Mouse (Mus musculus): ENCODE data around the gene Nutm1.
"Not testable (repeated sequence)": the region's sequence is repeated elsewhere in the genome, so short reads cannot be mapped to it uniquely, and the experiment has no call there.

Nutm1 gene

GRCm38 (mm10) chr2:112259241-112259962 lies at the start of gene Nutm1:
Gene Nutm1 (minus strand): TSS chr2:112259291.
- peak in 1 of 2 experiments; percentile 34 for DNase-seq (ENCODE audit: low spot score in 2 of 2)

GRCm38 (mm10) chr2:112308671-112309070 lies 49.6 kb upstream of the Nutm1 start:
- DNase-seq (ENCODE audit: low spot score in 2 of 2) = no peak

DNA sequence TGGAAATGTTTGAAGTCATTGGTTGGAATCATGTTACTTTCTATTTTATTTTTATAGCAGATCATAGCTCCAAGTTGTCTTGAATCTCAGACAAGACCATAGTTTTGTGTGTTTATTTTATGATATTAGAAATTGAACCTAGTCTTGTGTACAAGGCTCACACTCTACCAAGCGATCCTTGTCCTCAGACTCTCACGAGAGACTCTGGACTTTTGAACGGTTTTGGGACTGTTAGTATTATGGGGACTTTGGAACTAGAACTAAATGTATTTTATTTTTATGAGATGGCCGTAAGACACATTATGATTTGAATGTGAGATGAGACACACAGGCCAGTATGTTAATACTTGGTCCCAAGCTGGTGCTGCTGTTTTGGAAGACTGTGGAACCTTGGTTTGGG lies 39.1 kb upstream of the Nutm1 start:
- no peak for DNase-seq (ENCODE audit: low spot score in 2 of 2)

- no peak for DNase-seq (ENCODE audit: low spot score in 2 of 2)
Observed at GRCm38 (mm10) chr2:112296211-112296610, 37.1 kb upstream of the Nutm1 start.

- DNase-seq (ENCODE audit: low spot score in 2 of 2) = no peak
Observed at GRCm38 (mm10) chr2:112292823-112293222, 33.7 kb upstream of the Nutm1 start.

DNA sequence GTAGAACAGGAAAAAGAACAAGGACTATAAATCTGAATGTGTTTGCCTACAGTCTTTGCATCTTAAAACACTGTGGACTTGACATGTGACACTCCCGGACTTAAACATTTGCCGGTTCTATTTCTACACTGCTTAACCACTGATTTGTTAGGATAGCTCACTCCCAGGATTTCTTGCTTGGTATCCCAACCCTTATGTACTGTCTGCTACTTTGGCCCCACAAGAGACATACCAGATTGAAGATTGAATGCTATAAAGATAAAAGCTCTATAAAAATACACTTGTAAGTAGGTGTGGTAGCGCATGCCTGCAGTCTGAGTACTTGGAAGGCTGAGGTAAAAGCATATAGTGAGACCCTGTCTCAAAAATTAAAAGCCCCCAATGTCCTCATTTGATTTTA lies 30.4 kb upstream of the Nutm1 start:
- no peak for DNase-seq (ENCODE audit: low spot score in 2 of 2)

GRCm38 (mm10) chr2:112287059-112287458 lies 28.0 kb upstream of the Nutm1 start:
- no peak for DNase-seq (ENCODE audit: low spot score in 2 of 2)

- not testable (repeated sequence) for DNase-seq (ENCODE audit: low spot score in 2 of 2)
Observed at GRCm38 (mm10) chr2:112286062-112286461, 27.0 kb upstream of the Nutm1 start.

GRCm38 (mm10) chr2:112285031-112285390 lies 25.9 kb upstream of the Nutm1 start:
- DNase-seq (ENCODE audit: low spot score in 2 of 2) = no peak

- DNase-seq (ENCODE audit: low spot score in 2 of 2) = no peak
Observed at GRCm38 (mm10) chr2:112284363-112285030, 25.4 kb upstream of the Nutm1 start.

DNA sequence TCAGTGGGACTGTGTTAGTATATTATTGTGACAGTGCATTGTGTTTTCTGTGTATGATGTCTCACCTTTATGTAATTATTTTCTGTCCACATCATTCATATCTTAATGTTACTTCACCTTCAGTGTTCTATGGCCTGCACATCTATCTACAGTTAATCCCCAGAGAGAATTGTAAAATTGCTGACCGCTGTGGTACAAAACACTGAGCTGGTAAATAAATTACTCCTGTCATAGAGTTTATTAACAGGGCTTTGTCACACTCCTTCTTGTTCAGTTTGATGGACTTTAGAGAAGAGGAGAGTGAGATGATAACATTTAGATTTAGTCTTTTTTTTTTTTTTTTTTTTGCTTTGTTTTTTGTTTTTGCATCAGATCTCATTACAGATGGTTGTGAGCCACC lies 23.8 kb upstream of the Nutm1 start:
- no peak for DNase-seq (ENCODE audit: low spot score in 2 of 2)

DNA sequence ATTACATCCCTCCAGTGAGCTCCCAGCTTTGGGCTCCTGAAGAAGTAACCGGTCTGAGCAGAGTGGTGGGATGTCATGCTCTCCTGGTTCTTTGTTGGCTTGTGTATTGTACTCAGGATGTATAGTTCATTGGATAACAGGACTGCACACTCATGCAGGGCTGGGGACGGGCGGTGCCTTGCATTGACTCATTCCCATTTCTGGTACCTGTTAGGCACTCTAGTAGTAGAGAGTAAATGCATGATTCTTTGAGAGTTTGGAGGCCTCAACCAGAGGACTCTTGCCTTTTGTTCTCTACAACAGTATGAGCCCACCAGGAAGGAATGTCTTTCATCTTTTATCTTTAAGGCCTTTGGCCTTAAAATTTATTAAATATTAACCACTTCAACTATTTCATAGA lies 17.8 kb upstream of the Nutm1 start:
- no peak for DNase-seq (ENCODE audit: low spot score in 2 of 2)

DNA sequence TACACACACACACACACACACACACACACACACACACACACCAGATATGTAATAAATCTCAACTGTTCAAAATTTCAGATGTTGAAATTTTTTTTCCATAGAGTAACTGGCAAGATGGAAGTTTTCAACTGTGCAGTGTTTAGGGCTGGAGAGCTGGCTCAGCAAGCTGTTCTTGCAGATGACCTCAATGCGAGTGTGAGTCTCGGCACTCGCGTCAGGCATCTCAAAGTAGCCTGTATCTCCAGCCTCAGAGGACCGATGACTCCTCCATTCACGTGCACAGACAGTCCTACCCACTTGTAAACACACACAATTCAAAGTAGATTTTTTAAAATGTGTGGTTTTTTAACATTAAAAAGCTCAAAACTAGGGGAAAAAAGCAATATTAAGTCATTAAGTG lies 14.4 kb upstream of the Nutm1 start:
- no peak for DNase-seq (ENCODE audit: low spot score in 2 of 2)

GRCm38 (mm10) chr2:112272909-112273308 lies 13.8 kb upstream of the Nutm1 start:
- DNase-seq (ENCODE audit: low spot score in 2 of 2) = no peak

DNA sequence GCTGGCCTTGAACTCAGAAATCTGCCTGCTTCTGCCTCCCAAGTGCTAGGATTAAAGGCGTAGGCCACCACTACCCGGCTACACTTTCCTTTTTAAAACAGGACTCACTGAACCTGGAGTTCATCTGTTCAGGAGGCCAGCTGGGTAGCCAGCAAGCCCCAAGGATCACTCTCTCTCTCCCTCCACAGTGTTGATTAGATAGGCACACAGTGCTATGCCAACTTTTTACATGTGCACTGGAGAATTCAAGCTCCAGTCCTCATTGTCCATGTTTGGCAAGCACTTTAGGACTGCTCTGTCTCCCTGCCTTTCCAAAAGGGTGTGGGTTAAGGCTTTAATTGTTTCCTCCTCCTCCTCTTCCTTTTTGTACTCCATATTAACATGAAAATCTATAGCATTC lies 10.9 kb upstream of the Nutm1 start:
- DNase-seq (ENCODE audit: low spot score in 2 of 2) = no peak

GRCm38 (mm10) chr2:112267547-112268269 lies 8.6 kb upstream of the Nutm1 start:
- DNase-seq (ENCODE audit: low spot score in 2 of 2) = peak; percentile 60 to 77

- peak; percentile 8 to 19 for DNase-seq (ENCODE audit: low spot score in 2 of 2)
Observed at GRCm38 (mm10) chr2:112266780-112267179, 7.7 kb upstream of the Nutm1 start.

DNA sequence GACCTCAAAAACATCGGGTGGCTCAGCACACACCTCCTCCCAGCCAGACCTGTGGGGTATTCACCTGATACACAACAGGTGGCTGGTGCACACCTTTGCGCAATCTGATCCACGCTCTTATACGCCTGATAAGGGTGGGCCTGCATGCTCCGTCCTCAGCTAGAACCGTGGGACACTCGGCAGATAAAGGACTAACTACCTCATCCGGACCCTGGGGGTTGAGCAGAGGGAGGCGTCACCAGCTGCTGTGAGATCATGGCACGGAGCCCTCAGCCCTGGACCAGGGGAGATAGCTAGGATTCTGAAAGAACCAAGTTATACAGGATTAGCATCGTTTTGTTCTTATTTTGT lies 7.1 kb upstream of the Nutm1 start, which contains the start of gene Gm21985:
Gene Gm21985, plus strand, starts transcription at position 73 of the 351 bp plus-strand sequence.
- DNase-seq (ENCODE audit: low spot score in 2 of 2) = peak; percentile 74 to 80

DNA sequence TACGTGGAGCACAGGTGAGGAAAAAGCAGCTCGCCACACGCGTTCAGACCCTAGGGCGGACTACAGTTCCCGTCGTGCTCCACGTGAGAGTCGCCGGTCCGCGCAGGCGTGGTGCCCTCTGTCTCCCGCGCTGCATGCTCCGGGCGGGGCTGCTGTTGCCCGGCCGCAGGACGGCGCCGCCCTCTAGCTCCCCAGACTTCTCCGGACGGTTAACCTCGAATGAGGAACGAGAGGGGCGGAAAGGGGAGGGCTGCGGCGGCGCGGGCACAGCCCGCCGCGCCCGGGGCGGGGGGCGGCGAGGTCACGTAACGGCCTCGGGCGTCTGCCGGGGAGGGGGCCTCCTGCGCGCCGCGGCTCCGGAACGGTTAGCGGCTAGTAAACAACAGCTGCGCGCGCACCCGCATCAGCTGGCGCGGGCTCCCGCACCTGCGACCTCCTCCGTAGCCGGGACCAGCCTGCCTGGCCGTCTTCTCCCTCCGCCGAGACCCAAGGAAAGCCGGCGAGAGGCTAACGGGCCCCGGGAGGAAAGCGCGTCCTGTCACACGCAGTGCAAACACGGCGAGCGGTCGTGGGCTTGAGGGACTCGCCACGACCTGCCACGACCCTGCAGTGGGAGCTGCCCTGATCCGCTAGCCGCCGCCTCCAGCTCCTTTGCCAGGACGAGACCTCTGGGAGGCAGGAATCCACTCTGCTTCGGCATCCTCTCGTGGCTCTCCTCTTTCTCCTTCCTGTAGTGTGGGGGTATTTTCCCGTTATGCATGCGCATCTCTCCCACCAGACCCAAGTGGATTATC lies 6.6 kb upstream of the Nutm1 start, which contains the start of gene Slc12a6:
Gene Slc12a6, plus strand, starts transcription at position 378 of the 794 bp plus-strand sequence.
- DNase-seq (ENCODE audit: low spot score in 2 of 2) = peak; percentile 95 to 96

- no peak for DNase-seq (ENCODE audit: low spot score in 2 of 2)
Observed at GRCm38 (mm10) chr2:112264364-112264763, 5.3 kb upstream of the Nutm1 start.

DNA sequence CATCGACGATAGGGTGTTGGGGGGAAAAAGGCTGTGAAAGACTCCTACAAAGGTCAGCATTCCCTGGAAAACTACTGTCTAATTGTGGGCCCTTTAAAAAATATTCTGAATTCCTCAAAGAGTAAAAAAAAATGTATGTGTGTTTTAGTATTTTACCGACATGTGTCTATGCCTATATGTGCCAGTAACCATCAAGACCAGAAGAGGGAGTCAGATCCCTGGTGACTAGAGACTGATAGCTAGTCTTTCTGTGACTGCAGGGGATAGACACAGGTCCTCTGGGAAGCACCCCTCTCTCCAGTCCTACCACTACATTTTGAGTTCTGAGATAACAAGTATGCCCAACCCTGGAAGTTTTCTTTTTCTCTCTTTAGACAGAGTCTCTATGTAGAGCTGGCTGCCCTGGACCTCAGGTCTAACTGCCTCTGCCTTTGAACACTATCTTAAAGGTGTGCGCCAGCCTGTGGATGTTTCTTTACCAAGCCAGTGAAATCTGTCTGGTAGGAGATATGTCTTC lies 3.7 kb upstream of the Nutm1 start:
- peak in 1 of 2 experiments; percentile 27 for DNase-seq (ENCODE audit: low spot score in 2 of 2)
